In genomic region chr10:76664156-76665115, GRCm38 (mm10) we compare ENCODE assay signal across 8 mouse cellular contexts. TPM values are rescaled to one million over a fixed set of nuclear protein-coding genes. Genes with fewer than 3 reads are reported as not detected.
DNase-seq lines count a peak whose midpoint lies in the region; ATAC-seq and TF ChIP-seq lines count a peak whose summit lies in the region.
"Had no signal": no experiment of that assay in that cellular context is flagged by ENCODE, and none has a peak within 500 bp of the region (broad histone marks: within the 10 kb centered on the region; RNA-seq: fewer than 3 reads in every experiment).

No protein-coding gene starts in this region.

- H3K27ac ChIP-seq in lung, embryonic 16.5 days (ENCODE audit: low read length) = peak overlapping the region; percentile 85
- no peak overlapping the region for H3K27ac ChIP-seq in layer of hippocampus, adult 2 months
- H3K27ac ChIP-seq: liver, embryonic 15.5 days had no signal

- H3K9ac ChIP-seq in lung, embryonic 16.5 days (ENCODE audit: low read length) = no peak overlapping the region
- H3K9ac ChIP-seq: liver, embryonic 15.5 days had no signal

- H3K27me3 ChIP-seq in lung, embryonic 16.5 days (ENCODE audit: control insufficient read depth, insufficient read depth, low read depth, low read length) = no peaks in the 10 kb centered on the region
- H3K27me3 ChIP-seq: liver, embryonic 15.5 days had no signal

- ATAC-seq in lung, embryonic 16.5 days (ENCODE audit: low read depth) = peak; percentile 95

- no peak overlapping the region for H3K4me3 ChIP-seq in lung, embryonic 16.5 days (ENCODE audit: low read length)
- no peak overlapping the region for H3K4me3 ChIP-seq in layer of hippocampus, adult 2 months
- H3K4me3 ChIP-seq: liver, embryonic 15.5 days had no signal

- intact Hi-C loops in heart, postnatal 36 days (cut with DNase I) = no loop called here

- no peaks in the 10 kb centered on the region for H3K36me3 ChIP-seq in lung, embryonic 16.5 days (ENCODE audit: control insufficient read depth, insufficient read depth, low read length)
- H3K36me3 ChIP-seq: liver, embryonic 15.5 days had no signal

- H3K4me2 ChIP-seq in lung, embryonic 16.5 days (ENCODE audit: low read depth, low read length) = peak overlapping the region; percentile 11; the same call in 1 of the 2 replicates
- H3K4me2 ChIP-seq: liver, embryonic 15.5 days had no signal

- WGBS in lung, embryonic 16.5 days = 48% methylated on average over 20 of the region's 20 CpGs

- DNase-seq in adrenal gland, adult 18-20 months (ENCODE audit: low spot score in 2 of 2) = peak; percentile 15 to 56
- DNase-seq in cerebellum, postnatal 14 days = peak; percentile 75 to 84
- peak; percentile 71 to 76 for DNase-seq in heart, postnatal 36 days
- peak; percentile 86 to 87 for DNase-seq in urinary bladder, postnatal 4 days (ENCODE audit: low spot score in 2 of 2)
- no peak for DNase-seq in layer of hippocampus, adult 2 months (ENCODE audit: low spot score in 2 of 2)
- DNase-seq in frontal cortex, adult 2 months (ENCODE audit: extremely low spot score in 1 of 2, low spot score in 1 of 2) = no peak

- no peak for TF ChIP-seq CTCF in layer of hippocampus, adult 2 months (conservative IDR thresholded peaks at IDR 0.05)

- peaks cover 13% of the 10 kb centered on the region for H3K9me3 ChIP-seq in lung, embryonic 16.5 days (ENCODE audit: control insufficient read depth, low read length)
- H3K9me3 ChIP-seq: liver, embryonic 15.5 days had no signal

- H3K4me1 ChIP-seq in lung, embryonic 16.5 days (replicated peaks; ENCODE audit: control insufficient read depth, insufficient read depth, low read length) = peaks cover 18% of the 10 kb centered on the region
- H3K4me1 ChIP-seq: liver, embryonic 15.5 days had no signal

RNA-seq across cellular contexts. Expression of gene Col6a2, which starts 41.0 kb away (rescaled TPM):
- total RNA-seq in adrenal gland, adult 18-20 months (2021) = 10 to 100 TPM; 20.4 to 44.9 TPM
- 10 to 100 TPM; 78.2 to 87.8 TPM for total RNA-seq in heart, postnatal 36 days (2021)
- 282 and 283 TPM in 2 replicates for polyA plus RNA-seq in lung, embryonic 16.5 days (2015; fragmentation: Nextera tagmentation; extraction: Ambion mirVana)
- 1 to 10 TPM; 4.7 to 4.8 TPM for total RNA-seq in layer of hippocampus, adult 2 months (2021)
- 18.1 and 22.4 TPM in 2 replicates for polyA plus RNA-seq in frontal cortex, adult 2 months (2012; rRNA removed)

Comparison
In these comparisons a context has a peak if more than half of its experiments do, and no peak if none do; other contexts are left out.
1. DNase-seq: peak in adrenal gland, adult 18-20 months (2 of 2), cerebellum, postnatal 14 days (2 of 2), heart, postnatal 36 days (2 of 2) and urinary bladder, postnatal 4 days (2 of 2); none in layer of hippocampus, adult 2 months (0 of 2) and frontal cortex, adult 2 months (0 of 2).